Mouse (Mus musculus) forebrain, embryonic 10.5 days (tissue): Measurements from ENCODE around the gene Zfp106. TPM values are rescaled to one million over a fixed set of nuclear protein-coding genes. Genes with fewer than 3 reads are reported as not detected.
"Not testable (repeated sequence)": the region's sequence is repeated elsewhere in the genome, so short reads cannot be mapped to it uniquely, and the experiment has no call there.

Source experiments
- DNase-seq: peaks from one replicate; pipeline ENCODE4 v3.0.0-alpha.2; 2017; ENCODE audit warnings: low spot score; ENCODE audit errors: extremely low spot score
- H3K27ac ChIP-seq: fragments of 300-500 bp; sonication (generic); 2 replicates; pipeline ENCODE4 v1.5.1; 2016; ENCODE audit warnings: mild to moderate bottlenecking
- H3K27me3 ChIP-seq: fragments of 300-500 bp; sonication (generic); 2 replicates; pipeline ENCODE4 v1.6.1; 2016; ENCODE audit warnings: mild to moderate bottlenecking; ENCODE audit not compliant: poor library complexity, severe bottlenecking
- H3K36me3 ChIP-seq: fragments of 300-500 bp; sonication (generic); replicated peaks from 2 replicates; pipeline ENCODE4 v1.6.1; 2016; ENCODE audit warnings: mild to moderate bottlenecking, moderate library complexity
- H3K4me1 ChIP-seq: fragments of 300-500 bp; sonication (generic); 2 replicates; pipeline ENCODE4 v1.6.1; 2016
- H3K4me3 ChIP-seq: fragments of 300-500 bp; sonication (generic); 2 replicates; pipeline ENCODE4 v1.5.1; 2016; ENCODE audit warnings: mild to moderate bottlenecking, moderate library complexity
- H3K9me3 ChIP-seq: fragments of 300-500 bp; sonication (generic); 2 replicates; pipeline ENCODE4 v1.6.1; 2016; ENCODE audit warnings: mild to moderate bottlenecking, moderate library complexity
- WGBS: fragments of 180-500 bp; shearing (Covaris S2); methylation state at CpG from one replicate; pipeline ENCODE4 v1.1.7; 2016; 5-methylcytosine and 5-hydroxymethylcytosine counted together
- polyA plus RNA-seq: library from polyadenylated mRNA; unstranded; fragments of >200 nt; fragmentation: Nextera tagmentation; extraction: Ambion mirVana; gene quantifications from 2 replicates; pipeline ENCODE4 v1.2.1, GENCODE M21; 2016

Gene Zfp106
- polyA plus RNA-seq = 83.1 and 87.3 TPM in 2 replicates

DNA sequence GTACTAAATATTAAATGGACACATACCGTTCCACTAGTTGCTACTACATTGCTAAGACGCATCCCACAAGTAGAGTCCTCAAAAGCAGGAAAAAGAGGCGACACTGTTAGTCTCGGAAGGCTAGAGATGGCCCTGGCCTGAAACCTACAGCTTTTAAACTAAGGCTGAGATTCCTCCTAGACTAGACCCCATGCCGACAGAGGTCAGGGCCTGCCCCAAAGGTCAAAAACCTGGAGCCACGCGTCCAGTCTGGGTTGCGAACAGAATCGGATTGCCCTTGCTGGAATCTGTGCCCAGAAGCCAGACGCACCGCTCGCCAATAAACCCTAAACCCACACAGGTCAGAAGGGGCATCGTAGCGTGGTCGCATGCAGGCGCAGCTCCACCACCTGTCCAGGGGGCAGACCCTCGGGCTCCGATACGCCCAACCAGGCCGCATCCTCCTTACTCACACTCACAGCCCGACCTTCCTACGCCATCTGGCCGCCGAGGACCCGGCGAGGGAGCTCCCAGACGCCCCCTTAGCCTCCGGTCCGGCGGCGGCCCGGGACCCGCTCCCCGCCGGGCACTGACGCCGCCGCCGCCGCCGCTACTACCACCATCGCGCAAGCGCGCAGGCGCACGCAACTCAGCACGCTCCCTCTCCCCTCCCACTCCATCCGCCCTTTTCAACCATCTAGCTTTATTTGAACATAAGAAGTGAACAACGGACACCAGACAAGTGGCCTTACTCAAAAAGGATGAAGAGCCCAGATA, at the start of gene Zfp106:
Zfp106 (minus strand) TSS at position 609 of the 756 bp plus-strand sequence.
- WGBS = under 1% methylated on average over 50 of the region's 50 CpGs
- Histone ChIP-seq H3K4me3 (peak within 1 kb of the TSS; percentile 92), H3K9me3 (no peaks in the 10 kb centered on the region), H3K27me3 (no peaks in the 10 kb centered on the region), H3K27ac (peak within 1 kb of the TSS; percentile 99), H3K36me3 (peaks cover 17% of the 10 kb centered on the region), H3K4me1 (peaks cover 21% of the 10 kb centered on the region)
- DNase-seq = peak; percentile 87

- H3K36me3 ChIP-seq = peaks cover 30% of the 10 kb centered on the region
Observed at GRCm38 (mm10) chr2:120608830-120609723, 45.4 kb upstream of the Zfp106 start, which contains the start of the genes Haus2 and Lrrc57. Gene Haus2 (plus strand): TSS chr2:120609383. Gene Lrrc57 (minus strand): TSS chr2:120609520.

DNA sequence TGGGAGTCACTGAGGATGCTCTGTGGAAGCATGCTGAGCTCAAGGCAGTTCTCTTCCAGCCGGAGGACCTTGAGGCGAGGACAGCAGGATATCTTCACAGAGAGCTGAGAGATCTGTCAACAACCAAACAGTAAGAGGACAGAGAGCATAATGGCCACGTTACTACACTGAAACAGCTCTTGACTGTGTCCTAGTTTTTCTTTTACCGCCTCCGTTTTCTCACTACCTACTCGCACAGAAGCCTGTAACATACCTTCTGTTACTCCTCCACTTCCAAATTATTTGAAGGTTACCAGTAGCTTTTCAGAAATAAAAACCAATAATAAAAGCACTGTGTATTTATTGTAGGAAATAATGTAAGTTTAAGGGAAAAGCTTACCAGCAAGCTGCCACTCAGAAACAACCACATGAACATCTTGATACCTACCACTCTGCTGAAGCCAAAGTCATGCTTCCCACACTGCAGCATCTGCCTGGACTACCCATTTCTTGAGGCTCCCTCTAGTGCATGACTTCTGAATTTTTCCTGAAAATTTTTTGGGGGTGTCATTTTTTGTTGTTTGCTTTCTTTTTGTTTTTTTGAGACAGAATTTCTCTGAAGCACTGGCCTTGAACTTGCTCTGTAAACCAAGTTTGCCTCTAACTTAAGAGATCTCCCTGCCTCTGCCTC, 42.5 kb upstream of the Zfp106 start:
- peaks cover 38% of the 10 kb centered on the region for H3K36me3 ChIP-seq
- peaks cover 27% of the 10 kb centered on the region for H3K4me1 ChIP-seq
- no peak overlapping the region for H3K4me3 ChIP-seq
- no peak for DNase-seq
- WGBS = 86% methylated on average over 6 of the region's 6 CpGs
- H3K9me3 ChIP-seq = no peaks in the 10 kb centered on the region
- no peaks in the 10 kb centered on the region for H3K27me3 ChIP-seq
- no peak overlapping the region for H3K27ac ChIP-seq

More at GRCm38 (mm10) chr2:120608830-120609723, 45.4 kb upstream of the Zfp106 start, which contains the start of the genes Haus2 and Lrrc57:
- H3K27me3 ChIP-seq = no peaks in the 10 kb centered on the region
- H3K4me1 ChIP-seq = peaks cover 27% of the 10 kb centered on the region
- H3K27ac ChIP-seq = peak within 1 kb of the TSS; percentile 95
- H3K9me3 ChIP-seq = no peaks in the 10 kb centered on the region
- H3K4me3 ChIP-seq = peak within 1 kb of the TSS; percentile 96
- peak; percentile 91 for DNase-seq
- WGBS = under 1% methylated on average over 52 of the region's 52 CpGs

DNA sequence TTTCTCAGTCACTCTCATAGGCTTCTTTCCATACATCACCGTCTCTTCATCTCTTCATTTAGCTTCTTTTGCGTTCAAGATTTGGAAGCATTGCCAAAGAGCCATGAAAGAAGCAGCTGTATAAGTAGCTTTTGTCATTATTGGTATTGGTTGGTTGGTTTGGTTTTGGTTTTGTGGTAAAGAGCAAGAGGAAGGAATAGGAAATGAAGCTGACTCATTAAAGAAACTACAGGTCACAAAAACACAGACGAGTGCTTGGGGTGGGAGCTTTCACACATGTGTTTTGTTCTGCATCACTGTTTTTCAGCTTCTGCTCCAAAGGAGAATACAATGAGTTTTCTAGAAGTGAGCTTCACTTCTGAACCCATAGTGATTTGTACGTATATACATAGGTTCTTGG, 35.9 kb upstream of the Zfp106 start:
- no peak overlapping the region for H3K4me3 ChIP-seq
- no peaks in the 10 kb centered on the region for H3K4me1 ChIP-seq
- H3K9me3 ChIP-seq = no peaks in the 10 kb centered on the region
- peaks cover 88% of the 10 kb centered on the region for H3K36me3 ChIP-seq
- 93% methylated on average over 4 of the region's 4 CpGs for WGBS
- H3K27ac ChIP-seq = no peak overlapping the region
- no peak for DNase-seq
- H3K27me3 ChIP-seq = no peaks in the 10 kb centered on the region

DNA sequence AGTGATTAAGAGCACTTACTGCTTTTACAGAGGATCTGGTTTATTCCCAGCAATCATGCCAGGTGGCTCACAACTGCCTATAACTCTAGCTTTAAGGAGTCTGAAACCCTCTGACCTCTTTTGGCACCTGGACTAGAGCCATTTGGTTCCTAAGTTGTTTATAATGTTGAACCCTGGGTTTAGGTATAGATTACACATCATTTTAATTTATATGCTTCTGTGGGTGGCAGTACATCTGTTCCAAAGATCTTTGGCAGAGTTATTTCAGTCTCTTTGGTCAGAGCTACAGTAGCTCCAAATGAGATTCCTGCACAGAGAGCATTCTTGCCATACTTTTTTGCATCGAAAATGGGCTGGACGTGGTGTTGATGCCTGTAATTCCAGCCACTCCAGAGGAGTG, 34.1 kb upstream of the Zfp106 start:
- 93% methylated on average over 2 of the region's 2 CpGs for WGBS
- Histone ChIP-seq H3K4me3 (no peak overlapping the region), H3K4me1 (no peaks in the 10 kb centered on the region), H3K27me3 (no peaks in the 10 kb centered on the region), H3K36me3 (peaks cover 91% of the 10 kb centered on the region), H3K9me3 (no peaks in the 10 kb centered on the region), H3K27ac (no peak overlapping the region)
- no peak for DNase-seq

DNA sequence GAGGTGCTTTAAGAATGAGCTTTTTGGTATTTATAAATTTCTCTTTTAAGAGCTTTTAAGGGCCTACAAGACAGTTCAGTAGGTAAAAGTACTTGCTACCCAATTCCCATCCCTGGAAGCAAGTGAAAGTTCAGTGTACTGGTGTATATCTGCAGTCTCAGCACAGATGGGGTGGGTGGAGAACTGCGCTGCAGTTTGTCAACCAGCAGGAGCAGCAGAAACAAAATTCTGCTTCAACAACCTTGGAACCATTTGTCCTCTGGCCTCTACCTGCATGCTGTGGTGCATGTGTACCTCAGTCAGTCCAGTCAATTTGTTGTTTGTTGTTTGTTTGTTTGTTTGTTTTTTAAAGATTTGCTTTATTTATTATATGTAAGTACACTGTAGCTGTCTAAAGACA, 28.6 kb upstream of the Zfp106 start:
- H3K9me3 ChIP-seq = no peaks in the 10 kb centered on the region
- H3K4me3 ChIP-seq = no peak overlapping the region
- no peaks in the 10 kb centered on the region for H3K27me3 ChIP-seq
- DNase-seq = no peak
- no peak overlapping the region for H3K27ac ChIP-seq
- WGBS = 95% methylated on average over 1 of the region's 1 CpGs
- no peaks in the 10 kb centered on the region for H3K4me1 ChIP-seq
- peaks cover 73% of the 10 kb centered on the region for H3K36me3 ChIP-seq

- H3K4me3 ChIP-seq = no peak overlapping the region
- H3K27ac ChIP-seq = no peak overlapping the region
- no peaks in the 10 kb centered on the region for H3K9me3 ChIP-seq
- DNase-seq = no peak
- H3K4me1 ChIP-seq = no peaks in the 10 kb centered on the region
- peaks cover 72% of the 10 kb centered on the region for H3K36me3 ChIP-seq
- no peaks in the 10 kb centered on the region for H3K27me3 ChIP-seq
- 90% methylated on average over 5 of the region's 5 CpGs for WGBS
Observed at GRCm38 (mm10) chr2:120589759-120590158, 26.1 kb upstream of the Zfp106 start.

- DNase-seq = no peak
- Histone ChIP-seq H3K36me3 (peaks cover 2% of the 10 kb centered on the region; the same call in 1 of the 2 replicates), H3K27ac (no peak overlapping the region), H3K9me3 (no peaks in the 10 kb centered on the region), H3K27me3 (no peaks in the 10 kb centered on the region), H3K4me1 (no peaks in the 10 kb centered on the region), H3K4me3 (no peak overlapping the region)
- WGBS = 85% methylated on average over 5 of the region's 5 CpGs
Observed at GRCm38 (mm10) chr2:120578286-120578685, 14.6 kb upstream of the Zfp106 start.

DNA sequence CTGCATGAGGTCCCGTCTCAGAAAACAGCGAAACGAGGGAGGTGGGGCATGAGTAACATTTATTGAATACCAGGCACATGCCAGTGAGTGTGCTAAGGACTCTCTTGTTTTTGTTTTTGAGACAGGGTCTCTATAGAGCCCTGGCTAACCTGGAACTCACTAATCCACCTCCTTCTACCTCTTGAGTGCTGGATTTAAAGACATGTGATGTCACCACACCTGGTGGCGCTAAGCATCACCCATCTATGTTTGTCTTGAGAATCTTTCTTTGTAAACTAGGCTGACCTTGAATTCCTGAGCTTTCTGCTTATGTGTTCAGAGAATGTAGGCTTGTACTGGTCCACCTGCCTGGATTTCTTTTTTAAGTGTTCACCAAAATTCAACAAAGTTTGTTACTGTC, 14.2 kb upstream of the Zfp106 start:
- WGBS = 88% methylated on average over 4 of the region's 4 CpGs
- Histone ChIP-seq H3K27ac (no peak overlapping the region), H3K36me3 (peaks cover 2% of the 10 kb centered on the region; the same call in 1 of the 2 replicates), H3K9me3 (no peaks in the 10 kb centered on the region), H3K4me3 (no peak overlapping the region), H3K4me1 (no peaks in the 10 kb centered on the region), H3K27me3 (no peaks in the 10 kb centered on the region)
- DNase-seq = no peak

DNA sequence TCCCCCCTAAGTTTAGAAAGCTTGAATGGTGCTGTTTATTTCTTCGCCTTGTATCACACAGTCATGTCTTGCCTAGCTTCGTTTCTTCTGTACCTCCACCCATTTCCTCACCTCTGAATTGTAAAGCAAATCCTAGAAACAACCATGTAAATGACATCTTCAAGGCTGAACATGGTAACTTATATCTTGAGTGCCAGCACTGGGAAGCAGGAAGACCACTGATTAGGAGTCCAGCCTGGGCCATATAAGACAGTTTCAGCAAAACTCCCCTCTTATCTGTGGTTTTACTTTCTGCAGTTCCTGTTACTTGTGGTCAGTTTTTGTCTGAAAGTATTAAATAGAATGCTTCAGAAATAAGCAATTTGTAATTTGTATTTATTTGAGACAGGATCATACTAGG, 12.3 kb upstream of the Zfp106 start:
- WGBS = 93% methylated on average over 2 of the region's 2 CpGs
- H3K4me3 ChIP-seq = no peak overlapping the region
- no peaks in the 10 kb centered on the region for H3K4me1 ChIP-seq
- no peaks in the 10 kb centered on the region for H3K27me3 ChIP-seq
- no peak overlapping the region for H3K27ac ChIP-seq
- no peak for DNase-seq
- H3K9me3 ChIP-seq = no peaks in the 10 kb centered on the region
- H3K36me3 ChIP-seq = peaks cover 12% of the 10 kb centered on the region

GRCm38 (mm10) chr2:120575121-120575520, 11.5 kb upstream of the Zfp106 start:
- H3K4me1 ChIP-seq = no peaks in the 10 kb centered on the region
- H3K9me3 ChIP-seq = no peaks in the 10 kb centered on the region
- peaks cover 14% of the 10 kb centered on the region for H3K36me3 ChIP-seq
- no peak overlapping the region for H3K27ac ChIP-seq
- DNase-seq = no peak
- no peaks in the 10 kb centered on the region for H3K27me3 ChIP-seq
- WGBS = 84% methylated on average over 3 of the region's 3 CpGs
- no peak overlapping the region for H3K4me3 ChIP-seq

DNA sequence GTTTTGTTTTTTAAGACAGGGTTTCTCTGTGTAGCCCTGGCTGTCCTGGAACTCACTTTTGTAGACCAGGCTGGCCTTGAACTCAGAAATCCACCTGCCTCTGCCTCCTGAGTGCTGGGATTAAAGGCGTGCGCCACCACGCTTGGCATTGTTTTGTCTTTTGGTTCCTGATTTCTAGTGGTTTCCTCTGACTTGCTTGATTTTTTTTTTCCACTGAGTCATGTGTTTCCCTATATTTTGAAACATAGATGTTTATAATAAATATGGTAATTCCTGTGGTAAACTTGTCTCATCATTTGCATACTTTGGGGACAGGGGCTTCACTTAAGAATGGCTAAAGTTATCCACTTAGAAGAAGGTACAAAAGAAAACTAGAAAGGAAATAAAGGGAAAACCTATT, 8.5 kb upstream of the Zfp106 start:
- WGBS = 95% methylated on average over 3 of the region's 3 CpGs
- H3K9me3 ChIP-seq, H3K27ac ChIP-seq, DNase-seq, H3K4me3 ChIP-seq, H3K27me3 ChIP-seq: not testable (repeated sequence)
- H3K36me3 ChIP-seq = peaks cover 14% of the 10 kb centered on the region
- H3K4me1 ChIP-seq = peaks cover 13% of the 10 kb centered on the region
